Mouse (Mus musculus) olfactory bulb, adult 2 months (tissue): ENCODE measurements at regions not wholly inside any gene's neighbourhood (a gene's known extent, or its start where the extent isn't known, plus 50 kb on each side); places are given as distances from the start of the nearest gene placed in this dataset.

Experiments used
- CTCF ChIP-seq: fragments of 200-500 bp; IDR thresholded peaks from 2 replicates; pipeline ENCODE4 v1.5.1; 2012; ENCODE audit warnings: low read depth, mild to moderate bottlenecking, low read length, moderate library complexity; ENCODE audit not compliant: insufficient read depth
- POLR2A ChIP-seq: fragments of 200-500 bp; IDR thresholded peaks from 2 replicates; pipeline ENCODE4 v1.6.1; 2012; ENCODE audit warnings: mild to moderate bottlenecking, low read depth, low read length, moderate library complexity; ENCODE audit not compliant: insufficient read depth

DNA sequence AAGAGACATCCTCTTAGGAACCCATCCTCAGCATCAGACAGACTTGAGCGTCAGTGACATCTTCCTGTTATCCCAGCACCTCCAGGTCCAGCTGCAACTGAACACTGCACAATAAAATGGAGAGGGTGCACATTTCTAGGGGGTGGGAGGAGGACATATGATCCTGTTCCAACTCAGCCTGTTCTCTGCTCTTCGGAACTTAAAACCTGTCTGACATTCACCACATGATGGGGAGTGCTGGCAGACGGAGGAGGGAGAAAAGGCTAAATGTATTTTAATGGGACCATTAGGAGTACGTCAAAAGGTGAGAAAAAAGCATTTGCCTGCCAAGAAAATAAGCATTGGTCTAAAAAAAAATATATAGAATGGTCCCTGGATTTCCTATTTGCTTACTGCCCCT, 212.4 kb upstream of the Jarid2 start:
- no peak for TF ChIP-seq POLR2A
- TF ChIP-seq CTCF, result no peak
